Mouse (Mus musculus) urinary bladder, postnatal 4 days (tissue): ENCODE results near the gene Abl2.
"Not testable (repeated sequence)": the region's sequence is repeated elsewhere in the genome, so short reads cannot be mapped to it uniquely, and the experiment has no call there.

Source experiments
- DNase-seq, 2 experiments: peaks; one replicate each; pipeline ENCODE4 v3.0.0; 2021 to 2022; ENCODE audit warnings: low spot score in 2 of 2

Gene Abl2

DNA sequence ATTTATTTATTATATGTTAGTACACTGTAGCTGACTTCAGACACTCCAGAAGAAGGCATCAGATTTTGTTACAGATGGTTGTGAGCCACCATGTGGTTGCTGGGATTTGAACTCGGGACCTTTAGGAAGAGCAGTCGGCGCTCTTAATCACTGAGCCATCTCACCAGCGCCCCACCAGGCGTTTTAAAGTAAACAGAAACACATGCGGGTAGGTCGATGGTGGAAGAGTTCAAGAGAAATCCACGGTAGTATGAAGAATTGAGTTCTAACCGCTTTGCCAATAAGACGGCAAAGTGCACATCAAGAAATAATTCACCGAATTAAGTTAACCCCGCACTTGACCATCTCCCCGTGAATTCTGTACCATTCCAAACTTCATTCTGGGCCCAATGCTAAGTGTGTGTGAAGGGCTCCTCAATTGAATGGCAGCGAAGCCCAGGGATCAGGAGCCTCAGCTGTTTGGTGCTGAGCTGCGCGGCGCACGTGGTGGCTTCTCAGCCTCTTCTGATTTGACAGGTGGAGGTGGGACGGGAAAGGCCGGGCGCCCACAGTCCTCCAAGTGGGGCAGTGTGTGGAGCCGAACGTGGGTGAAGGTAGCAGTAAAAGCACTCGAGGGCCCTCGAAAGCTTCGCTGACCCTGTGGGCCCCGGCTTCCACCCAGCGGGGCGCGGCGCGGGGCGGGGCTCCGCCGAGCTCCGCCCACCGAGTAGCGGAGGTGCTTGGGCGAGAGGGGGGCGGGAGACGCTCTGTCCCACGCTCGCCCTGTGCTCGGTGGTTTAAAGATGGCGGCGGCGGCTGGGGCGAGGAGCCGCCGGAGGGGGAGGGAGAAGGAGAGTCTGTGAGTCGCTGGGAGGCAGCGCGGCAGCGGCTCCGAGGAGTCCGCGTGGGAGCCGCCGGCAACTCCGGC is at the start of gene Abl2:
Abl2 (plus strand) TSS at position 763 of the 907 bp plus-strand sequence.
- DNase-seq, result peak; percentile 84 to 88

- no peak for DNase-seq
These were observed 38.3 kb upstream of the Abl2 start for GRCm38 (mm10) chr1:156520136-156520780.

GRCm38 (mm10) chr1:156521796-156522517 is 36.6 kb upstream of the Abl2 start:
- DNase-seq, result no peak

GRCm38 (mm10) chr1:156523842-156524241 is 34.7 kb upstream of the Abl2 start, which contains the start of gene Gm10031:
TSS of gene Gm10031 (plus strand) at chr1:156524012.
- DNase-seq, result not testable (repeated sequence)

- DNase-seq, result not testable (repeated sequence)
These were observed 26.0 kb upstream of the Abl2 start for GRCm38 (mm10) chr1:156532476-156533175.

- no peak for DNase-seq
These were observed 25.1 kb upstream of the Abl2 start for GRCm38 (mm10) chr1:156533483-156533882.

GRCm38 (mm10) chr1:156533911-156534310 is 24.7 kb upstream of the Abl2 start:
- no peak for DNase-seq

DNA sequence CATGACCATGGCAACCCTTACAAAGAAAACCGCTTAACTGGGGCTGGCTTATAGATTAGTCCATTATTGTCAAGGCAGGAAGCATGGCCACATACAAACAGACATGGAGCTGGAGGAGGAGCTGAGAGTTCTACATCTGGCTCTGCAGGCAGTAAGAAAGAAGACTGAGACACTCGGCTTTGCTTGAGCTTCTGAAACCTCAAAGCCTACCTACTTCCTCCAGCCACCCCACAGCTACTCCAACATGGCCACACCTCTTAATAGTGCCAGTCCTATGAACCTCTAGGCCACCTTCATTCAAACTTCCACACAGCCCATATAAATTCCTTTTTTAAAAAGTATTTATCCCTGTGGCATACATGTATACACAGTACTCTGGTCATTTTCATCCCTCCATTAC is 21.6 kb upstream of the Abl2 start:
- DNase-seq, result no peak

DNA sequence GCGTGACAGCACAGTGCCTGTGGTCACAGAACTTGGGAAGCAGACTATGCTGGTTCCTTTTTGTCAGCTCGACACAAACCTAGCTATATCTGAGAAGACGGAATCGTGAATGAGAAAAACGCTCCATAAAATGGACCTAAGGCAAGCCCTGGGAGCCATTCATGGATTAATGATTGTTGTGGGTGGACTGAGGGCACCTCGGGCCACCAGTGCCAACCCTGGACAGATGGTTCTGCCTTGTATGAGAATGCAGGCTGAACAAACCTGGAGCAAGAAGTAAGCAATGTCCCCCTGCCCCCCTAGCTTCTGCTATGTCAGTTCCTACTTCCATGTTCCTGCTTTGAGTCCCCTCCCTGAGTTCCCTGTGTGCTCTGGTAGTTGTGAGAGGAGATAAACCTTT is 20.9 kb upstream of the Abl2 start:
- no peak for DNase-seq

GRCm38 (mm10) chr1:156538382-156538781 is 20.2 kb upstream of the Abl2 start:
- no peak for DNase-seq

DNA sequence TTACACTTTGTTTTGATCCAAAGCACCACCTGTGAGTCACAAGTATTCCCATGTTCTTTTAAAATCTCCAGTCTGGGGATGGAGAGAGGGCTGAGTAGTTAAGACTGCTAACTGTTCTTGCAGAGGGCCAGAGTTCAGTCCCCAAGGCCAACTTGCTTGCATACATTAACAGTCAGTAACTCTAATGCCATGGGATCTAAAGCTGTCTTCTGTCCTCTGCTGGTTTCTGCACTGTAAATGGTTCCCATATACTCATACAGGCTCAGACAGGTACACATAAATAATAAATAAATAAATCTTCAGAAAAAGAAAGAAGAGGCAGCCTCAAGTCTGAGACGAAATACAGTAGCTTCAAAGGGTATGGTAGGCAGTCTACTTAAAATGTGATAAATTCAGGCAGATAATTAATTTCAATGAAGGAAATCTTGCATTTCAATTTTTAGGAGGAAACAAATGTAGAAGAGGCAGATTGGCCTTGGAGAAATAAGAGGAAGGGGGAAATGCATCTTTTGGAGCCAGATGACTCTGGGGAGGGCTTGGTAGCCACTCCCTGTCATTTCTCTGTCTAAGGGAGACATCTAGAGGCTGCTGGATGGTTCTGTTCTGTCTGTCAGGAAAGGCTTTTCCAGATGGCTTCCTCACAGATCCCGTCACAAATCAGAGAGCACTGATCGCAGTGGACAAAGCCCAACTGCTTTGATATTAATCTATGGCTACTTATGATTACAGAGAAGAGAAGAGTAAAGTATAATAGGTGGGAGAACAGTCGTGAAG is 18.6 kb upstream of the Abl2 start:
- DNase-seq, result no peak

GRCm38 (mm10) chr1:156543999-156544398 is 14.6 kb upstream of the Abl2 start:
- no peak for DNase-seq

DNA sequence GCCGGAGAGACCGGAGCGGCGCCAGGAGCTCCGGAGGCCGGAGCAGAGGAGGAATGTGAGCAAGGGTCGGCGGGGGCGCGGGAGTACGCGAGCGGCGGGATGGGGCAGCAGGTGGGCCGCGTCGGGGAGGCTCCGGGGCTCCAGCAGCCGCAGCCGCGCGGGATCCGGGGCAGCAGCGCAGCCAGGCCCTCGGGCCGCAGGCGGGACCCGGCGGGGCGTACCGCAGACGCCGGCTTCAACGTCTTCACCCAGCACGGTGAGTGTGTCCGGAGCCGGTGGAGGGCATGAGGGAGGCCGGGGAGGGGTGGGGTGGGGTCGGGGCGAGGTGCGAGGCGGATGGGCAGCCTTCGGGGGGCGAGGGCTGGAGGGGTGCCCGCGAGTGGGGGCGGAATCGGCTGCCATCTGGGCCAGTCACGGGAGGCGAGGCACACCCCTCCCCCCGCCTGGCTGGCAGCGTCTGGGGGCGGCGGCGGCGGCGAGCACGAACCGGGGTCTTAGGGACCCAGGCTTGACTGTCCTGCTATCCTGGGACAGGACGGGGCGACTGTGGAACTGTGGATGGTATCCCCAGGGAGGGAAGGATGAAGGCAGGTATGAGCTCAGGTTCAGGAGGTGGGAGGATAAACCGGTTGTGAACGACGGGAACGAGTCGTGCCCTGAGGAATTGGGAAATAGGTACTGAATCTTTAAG is 509 bp downstream of the Abl2 start:
- peak; percentile 37 to 67 for DNase-seq

GRCm38 (mm10) chr1:156559641-156560020 is 1.0 kb downstream of the Abl2 start:
- no peak for DNase-seq

- DNase-seq, result no peak
These were observed 1.9 kb downstream of the Abl2 start for GRCm38 (mm10) chr1:156560500-156560899.

GRCm38 (mm10) chr1:156565328-156565727 is 6.7 kb downstream of the Abl2 start:
- no peak for DNase-seq

DNA sequence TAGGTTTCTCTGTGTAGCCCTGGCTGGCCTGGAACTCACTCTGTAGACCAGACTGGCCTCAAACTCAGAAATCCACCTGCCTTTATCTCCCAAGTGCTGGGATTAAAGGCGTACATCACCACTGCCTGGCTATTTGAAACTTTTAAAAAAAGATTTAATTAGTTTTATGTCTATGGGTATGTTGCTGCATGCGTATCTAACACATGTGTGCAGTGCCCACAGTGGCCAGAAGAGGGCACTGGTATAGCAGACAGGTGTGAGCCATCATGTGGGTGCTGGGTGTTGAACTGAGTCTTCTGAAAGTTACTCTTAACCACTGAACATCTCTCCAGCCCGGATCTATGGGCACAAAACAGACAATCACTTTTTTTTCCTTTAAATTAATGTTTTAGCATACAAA is 7.5 kb downstream of the Abl2 start:
- DNase-seq, result no peak

- DNase-seq, result no peak
These were observed 11.0 kb downstream of the Abl2 start for GRCm38 (mm10) chr1:156569615-156570014.

DNA sequence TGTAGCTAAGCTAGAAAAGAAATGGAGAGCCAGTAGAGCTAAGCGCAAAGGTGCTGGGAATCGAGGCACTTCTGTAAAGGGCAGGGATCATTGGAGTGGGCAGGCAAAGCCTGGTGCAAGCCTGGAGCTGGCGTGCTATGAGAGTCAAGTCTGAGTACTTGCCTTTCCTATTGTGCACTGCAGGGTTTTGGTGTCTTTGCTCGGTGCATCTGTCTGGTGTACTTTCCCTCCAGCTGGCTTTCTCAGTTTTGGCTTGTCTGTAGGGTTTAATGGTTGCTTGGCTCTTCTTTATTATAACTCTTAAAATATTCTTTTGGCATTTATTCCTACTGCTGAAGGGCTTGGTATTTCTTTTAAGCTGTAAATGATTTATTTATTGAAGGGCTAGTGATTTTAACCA is 14.4 kb downstream of the Abl2 start:
- DNase-seq, result no peak

GRCm38 (mm10) chr1:156581149-156581548 is 22.6 kb downstream of the Abl2 start:
- DNase-seq, result no peak
